Mouse (Mus musculus) c-Kit-positive CD71-negative TER-119-negative erythroid progenitor cells, embryonic 14.5 days (primary cell): Measurements from ENCODE around the gene Wdr4.
"Not testable (repeated sequence)": the region's sequence is repeated elsewhere in the genome, so short reads cannot be mapped to it uniquely, and the experiment has no call there.

Experiments
- DNase-seq: peaks from one replicate; pipeline ENCODE4 v3.0.0-alpha.2; 2013; ENCODE audit warnings: low read depth

Wdr4 gene

DNA sequence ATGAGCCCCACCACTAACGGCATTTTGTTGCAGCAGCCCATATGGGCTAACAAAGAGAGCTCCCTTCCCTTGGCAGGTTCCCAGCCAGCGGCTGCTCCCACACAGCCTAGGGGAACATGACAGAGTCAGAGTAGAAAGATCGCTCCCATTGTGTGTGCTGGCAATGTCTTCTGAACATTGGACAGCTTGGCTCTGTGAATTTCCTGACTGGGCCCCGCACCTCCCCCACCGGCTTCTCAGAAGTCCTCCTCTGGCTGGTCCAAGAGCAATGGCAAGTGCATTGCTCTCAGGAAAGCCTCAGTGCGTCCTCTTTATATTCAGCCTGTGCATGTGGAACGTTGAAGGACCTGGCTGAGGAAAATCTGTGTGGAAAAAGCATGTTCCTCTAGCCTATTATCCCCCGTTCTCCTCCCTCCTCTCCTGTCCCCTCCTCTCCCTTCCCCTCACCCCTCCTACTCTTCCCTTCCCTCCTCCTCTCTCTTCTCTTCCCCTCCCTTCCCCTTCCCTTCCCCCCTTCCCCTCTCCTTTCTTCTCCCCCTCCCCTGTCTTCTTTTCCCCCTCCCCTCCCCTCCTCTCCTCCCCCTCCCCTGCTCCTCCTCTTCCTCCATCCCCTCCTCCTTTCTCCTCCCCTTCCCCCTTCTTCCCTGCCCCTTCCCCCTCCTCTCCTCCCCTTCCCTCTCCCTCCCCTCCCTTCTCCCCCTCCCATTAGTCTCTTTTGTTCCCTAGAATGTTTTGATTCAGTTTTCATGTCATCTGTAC is 16.3 kb upstream of the Wdr4 start:
- no peak for DNase-seq

DNA sequence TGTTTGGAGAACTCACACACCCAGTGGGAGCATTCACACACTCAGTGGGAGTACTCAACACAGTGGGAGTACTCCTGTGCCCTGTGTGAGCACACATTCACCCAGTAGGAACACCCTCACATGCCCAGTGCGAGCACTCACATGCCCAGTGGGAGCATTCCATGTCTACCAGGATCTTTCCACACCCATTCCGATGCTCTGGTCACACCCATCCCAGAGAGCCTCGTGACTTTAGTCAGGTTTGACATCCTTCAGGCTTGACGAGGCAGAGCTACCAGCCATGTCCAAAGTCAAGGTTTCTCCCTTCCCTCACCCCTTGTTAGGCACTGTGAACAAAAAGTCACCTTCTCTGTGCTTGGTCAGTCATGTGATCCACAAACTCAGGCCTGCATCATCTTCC is 15.6 kb upstream of the Wdr4 start:
- DNase-seq: no peak

DNA sequence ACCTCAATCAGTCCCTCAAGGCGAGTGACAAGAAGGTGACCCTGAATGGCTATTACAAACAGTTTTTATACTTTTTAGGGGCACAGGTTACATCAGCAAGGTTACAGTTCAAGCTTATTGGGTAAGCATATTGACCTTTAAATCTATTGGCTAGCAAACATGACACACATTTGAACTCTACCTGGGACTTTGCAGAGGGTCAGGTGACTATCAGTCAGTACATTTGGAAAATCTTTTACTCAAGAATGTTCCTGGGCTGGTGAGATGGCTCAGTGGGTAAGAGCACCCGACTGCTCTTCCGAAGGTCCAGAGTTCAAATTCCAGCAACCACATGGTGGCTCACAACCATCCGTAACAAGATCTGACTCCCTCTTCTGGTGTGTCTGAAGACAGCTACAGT is 12.6 kb upstream of the Wdr4 start:
- not testable (repeated sequence) for DNase-seq

DNA sequence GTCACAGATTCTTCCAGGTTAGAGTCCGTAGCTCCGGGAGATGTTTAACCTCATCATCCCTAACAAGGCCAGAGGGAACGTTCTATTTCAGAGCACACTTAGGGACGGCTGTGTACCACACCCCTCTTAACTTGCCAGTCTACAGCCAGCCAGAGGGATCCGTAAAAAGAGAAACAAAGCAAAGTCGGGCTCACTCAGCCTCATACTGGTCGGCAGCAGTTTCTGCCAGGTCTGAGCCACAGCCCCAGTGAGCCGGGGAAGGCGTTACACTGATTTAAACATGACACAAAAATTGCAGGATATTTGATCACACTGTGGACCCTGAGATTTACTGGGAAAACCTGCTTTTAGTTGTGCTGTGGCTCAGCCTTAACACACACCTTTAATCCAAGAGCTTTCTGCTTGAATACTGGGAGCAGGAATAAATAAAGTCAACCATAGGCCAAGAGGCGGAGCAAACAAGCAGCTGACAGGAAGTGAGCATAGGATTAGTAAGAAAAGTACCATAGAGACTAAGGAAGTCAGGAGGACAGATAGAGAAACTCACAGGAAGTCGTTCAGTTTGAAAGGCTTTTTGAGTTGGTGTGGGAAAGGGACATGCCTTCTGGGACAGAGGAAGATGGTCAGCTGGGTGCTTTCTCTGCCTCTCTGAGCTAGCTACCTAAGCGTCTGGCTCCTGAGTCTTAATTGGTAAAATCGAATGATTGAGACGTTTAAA is 11.8 kb upstream of the Wdr4 start:
- DNase-seq: no peak

DNA sequence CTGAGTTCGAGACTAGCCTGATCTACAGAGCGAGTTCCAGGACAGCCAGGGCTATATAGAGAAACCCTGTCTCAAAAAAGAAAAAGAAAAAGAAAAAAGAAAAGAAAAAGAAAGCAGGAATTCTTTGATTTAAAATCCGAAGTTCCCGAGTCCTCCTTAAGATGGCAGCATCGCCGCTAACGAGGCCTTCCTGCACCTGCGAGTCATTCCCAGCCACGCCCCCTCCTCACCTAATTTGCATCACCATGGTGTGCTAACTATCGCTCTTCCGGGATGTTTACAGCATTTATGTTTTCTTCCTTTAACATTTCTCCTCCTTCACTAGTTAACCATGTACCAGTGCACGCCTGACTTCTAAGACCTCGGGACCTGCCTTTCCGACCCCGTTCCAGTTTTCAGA is 9.5 kb upstream of the Wdr4 start:
- DNase-seq: no peak

DNA sequence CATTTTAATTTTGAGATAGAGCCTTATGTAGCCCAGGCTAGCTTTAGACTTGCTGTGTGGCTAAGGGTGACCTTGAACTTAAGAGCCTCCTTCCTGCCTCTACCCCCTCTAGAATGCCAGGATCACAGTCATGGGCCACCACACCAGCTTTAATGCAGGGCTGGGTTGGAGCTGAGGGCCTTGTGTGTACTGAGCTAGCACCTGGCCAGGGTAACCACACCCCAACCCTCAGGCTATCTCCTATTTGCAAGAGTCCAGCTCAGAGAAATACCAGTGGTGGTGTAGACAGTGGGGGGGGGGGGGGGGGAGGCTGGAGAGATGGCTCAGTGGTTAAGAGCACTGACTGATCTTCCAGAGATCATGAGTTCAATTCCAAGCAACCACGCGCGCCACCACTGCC is 6.0 kb upstream of the Wdr4 start:
- no peak for DNase-seq

DNA sequence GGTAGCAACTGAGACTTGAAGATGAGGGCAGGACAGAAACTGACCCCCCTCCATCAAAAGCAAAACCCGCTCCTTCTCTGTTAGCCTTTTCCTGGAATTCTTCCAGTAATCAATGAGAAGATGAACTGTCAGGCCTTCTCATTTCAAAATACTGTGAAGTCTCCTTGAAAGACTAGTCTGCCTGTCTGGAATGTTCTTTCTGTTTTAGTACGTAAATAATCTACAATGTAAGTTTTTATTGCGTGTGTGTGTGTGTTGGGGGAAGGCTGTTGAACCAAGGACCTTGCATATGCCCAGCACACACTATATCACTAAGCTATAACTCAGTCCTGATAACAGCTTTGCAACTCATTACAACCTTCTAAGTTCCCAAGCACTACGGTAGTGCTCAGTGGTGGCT is 5.3 kb upstream of the Wdr4 start:
- no peak for DNase-seq

DNA sequence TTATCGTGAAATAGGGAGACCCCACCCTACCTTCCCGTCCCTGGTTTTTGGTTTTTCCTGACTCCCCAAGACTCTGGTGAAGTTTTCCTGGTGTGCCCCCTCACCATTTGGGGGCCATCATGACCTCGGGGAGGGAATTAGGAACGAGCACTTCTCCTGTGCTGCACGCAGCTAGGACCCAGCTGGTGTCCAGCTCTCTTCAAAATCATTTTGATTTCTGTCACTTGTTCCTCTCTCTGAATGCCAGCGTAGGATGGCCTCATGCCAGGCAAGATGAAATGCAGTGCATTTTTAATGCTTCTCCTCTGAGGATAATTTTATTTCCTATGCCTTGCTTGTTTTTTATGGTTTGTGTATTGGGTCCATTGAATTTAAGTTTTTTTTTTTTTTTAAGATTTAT is 2.2 kb upstream of the Wdr4 start:
- no peak for DNase-seq

DNA sequence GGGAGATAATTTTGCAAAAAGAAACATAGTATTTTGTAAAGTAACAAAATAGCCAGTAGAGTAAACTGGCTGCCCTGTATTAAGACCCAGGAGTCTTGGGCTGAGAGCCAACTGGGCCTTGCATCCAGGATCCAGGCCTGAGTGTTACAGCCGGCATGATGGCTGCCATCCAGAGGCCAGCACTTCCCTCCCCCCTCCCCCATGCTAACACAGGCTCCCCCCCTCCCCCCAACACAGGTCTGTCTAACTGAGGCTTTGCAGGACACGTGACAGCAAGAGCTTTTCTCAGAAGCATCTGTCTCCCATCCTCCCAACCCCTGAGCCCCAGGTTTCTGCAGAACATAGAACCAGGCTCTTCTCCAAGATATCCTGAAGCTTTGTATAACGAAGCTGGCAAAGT is 1.1 kb upstream of the Wdr4 start:
- no peak for DNase-seq

DNA sequence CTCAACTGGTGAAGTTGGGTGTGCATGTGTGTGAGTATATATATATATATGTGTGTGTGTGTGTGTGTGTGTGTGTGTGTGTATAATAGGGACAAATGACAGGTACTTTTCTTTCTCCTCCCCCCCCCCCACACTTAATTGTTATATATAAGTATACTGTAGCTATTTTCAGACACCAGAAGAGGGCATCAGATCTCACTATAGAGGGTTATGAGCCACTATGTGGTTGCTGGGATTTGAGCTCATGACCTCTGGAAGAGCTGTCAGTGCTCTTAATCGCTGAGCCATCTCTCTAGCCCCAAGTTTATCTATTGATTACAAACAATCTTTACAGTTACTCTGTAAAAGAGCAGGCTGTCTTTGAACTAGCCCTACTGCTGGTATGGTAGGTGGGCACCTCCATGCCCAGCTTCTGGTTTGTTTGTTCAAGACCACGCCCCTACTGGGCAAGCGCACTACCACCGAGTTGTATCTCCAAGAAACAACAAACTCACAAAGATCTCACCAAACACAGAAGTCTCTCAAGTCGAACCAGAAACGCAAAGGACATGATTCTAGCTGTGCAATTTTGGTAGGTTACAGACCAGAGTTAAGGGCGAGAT is 335 bp downstream of the Wdr4 start:
- no peak for DNase-seq

DNA sequence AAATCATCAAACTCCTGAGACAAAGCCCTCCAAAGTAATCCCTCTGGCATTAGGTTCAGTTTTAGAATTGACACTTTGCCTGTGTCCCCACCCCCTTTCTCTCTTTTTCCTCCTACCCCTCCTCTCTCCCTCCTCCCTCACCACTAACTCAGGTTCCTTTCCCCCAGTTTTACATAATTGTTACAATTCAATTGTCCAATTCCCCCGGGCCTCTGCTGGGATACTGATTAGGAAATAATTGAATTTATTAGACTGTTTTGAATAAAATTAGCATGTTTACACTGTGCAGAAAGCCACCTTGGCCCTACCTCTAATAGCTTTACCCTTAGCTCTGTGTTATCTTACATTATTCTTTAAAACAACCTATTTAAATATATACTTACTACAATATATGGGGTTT is 5.1 kb downstream of the Wdr4 start:
- DNase-seq: no peak

DNA sequence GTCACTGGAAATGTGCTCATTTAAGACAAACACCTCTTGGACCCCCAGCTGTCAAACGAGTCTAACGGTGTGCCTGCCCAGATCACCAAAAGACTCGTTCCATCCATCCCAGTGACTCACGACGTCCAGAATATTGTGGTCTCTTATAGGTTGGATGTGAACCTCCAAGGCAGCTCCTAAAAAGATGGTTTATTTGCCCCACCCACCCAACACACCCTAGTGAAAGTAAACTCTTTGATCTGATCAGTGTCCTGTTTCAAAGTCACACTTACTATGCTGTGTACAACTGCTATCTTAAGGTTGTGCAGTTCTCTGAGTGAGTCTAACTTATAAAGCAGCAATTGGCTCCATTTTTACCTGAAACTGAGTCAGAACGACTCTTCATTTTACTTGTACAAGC is 7.2 kb downstream of the Wdr4 start:
- no peak for DNase-seq

DNA sequence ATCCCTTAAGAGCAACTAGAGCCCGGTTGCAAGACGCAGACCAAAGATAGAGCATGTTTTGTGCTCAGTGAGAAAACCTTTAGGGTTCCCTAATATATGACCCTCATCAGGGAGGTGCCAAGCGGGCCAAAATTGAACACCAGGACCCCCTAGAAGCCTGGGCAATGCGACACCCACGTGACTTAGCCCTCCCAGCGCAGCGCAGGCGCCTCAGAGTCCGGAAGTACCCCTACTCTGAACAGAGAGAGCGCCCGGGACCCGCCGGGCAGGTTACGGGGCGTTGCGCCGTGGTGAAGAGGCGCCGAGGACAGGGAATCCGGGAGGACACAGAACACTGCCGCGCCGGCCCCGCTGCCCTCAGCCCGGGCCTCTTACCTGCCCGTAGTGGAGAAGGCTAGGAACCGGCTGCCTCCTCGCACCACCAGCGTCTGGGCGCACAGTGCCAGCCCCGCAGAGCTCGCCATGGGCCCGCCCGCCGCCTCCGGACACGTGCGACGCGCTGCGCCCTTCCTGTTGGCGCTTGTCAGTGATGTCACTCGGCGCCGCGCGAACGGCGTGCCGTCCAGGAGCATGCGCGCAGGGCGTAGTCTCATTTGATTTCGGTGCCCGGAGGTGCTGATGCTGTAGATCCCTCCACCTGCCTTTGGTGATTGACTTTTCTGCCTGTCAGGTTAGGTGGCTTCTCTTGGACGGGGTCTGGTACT is 7.8 kb downstream of the Wdr4 start:
- peak; percentile 87 for DNase-seq

DNA sequence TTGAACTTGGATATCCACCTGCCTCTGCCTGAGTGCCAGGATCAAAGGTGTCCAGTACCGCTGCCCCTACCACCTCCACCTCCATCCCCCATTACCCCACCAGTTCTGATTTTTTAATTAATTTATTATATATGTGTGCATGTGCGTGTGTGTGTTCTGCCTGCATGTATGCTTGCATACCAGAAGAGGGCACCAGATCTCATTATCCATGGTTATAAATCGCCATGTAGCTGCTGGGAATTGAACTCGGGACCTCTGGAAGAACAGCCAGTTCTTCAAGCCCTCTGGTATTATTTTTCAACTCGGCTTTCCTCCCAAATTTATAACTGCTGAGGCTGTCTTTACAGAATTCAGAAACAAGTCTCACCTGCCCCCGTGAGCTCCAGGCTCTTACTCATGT is 8.8 kb downstream of the Wdr4 start:
- DNase-seq: no peak

DNA sequence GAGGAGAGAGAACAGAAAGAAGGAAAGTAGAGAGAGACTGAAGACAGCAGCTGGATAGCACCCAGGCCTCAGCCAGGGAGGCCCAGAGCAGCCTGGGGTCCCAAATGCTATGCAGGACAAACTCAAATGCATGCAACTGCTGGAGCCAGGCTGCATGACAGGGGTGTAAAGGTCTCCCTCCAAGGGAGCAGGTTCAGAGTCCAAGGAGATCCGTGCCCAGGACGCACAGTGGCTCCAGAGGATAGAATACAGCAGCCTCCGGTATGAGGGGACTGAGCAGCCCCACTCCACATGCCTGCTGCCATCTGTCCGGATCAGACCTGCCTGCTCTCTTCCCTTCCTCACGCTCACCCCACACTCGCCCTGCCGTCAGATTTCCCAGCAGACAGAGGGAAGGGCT is 13.5 kb downstream of the Wdr4 start:
- DNase-seq: no peak

DNA sequence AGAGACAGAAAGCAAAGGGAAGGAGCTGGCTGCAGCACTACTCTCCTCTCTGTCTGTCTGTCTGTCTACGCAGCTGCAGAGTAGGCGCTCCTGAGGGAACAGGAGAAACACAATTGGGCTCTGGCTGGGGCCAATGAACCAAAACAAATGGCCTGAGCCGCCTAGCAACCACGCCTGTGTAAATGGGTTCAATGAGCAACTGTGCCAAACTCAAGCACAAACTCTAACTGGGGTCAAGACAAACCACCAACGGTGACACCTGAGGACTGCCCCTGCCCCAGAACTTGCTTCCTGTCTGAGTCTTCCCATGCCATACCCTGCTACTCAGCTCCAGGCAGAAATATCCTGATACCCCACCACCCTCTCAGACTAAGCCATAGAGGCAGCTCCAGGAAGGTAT is 14.8 kb downstream of the Wdr4 start:
- DNase-seq: no peak

DNA sequence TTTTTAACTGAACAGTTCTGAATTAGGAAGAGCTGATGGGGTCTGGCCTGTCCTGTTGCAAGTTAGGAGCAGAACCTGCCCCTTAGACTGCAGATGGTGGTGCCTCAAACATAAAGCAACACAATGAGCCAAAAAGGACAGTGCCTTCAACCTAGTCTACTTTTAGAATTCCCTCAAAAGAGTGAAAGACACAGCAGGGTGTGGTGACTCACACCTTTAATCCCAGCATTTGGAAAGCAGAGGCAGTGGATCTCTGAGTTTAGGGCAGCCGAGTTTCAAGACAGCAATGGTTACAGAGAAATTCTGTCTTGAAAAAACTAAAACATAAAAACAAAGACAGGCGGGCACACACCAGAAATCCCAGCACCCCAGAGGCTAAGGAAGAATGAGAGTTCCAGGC is 15.8 kb downstream of the Wdr4 start:
- no peak for DNase-seq

DNA sequence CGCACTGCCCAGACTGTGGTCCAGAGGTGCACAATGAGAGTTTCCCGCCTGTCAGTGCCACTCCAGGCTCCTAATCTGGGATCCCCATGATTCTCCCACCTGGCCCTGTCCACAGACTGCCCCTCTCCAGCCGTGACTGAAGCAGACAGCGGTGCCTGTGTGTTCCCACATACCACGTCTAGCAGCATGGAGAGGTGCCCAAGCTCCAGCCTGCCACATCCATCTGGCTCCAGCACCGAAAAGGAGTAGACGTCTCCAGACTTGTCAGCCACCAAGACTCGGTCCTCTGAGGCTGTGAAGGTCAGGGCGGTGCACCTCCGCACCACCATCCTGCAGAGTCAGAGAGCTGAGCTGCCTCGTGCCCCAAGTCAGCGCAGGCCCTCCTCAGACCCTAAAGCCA is 16.4 kb downstream of the Wdr4 start:
- no peak for DNase-seq

DNA sequence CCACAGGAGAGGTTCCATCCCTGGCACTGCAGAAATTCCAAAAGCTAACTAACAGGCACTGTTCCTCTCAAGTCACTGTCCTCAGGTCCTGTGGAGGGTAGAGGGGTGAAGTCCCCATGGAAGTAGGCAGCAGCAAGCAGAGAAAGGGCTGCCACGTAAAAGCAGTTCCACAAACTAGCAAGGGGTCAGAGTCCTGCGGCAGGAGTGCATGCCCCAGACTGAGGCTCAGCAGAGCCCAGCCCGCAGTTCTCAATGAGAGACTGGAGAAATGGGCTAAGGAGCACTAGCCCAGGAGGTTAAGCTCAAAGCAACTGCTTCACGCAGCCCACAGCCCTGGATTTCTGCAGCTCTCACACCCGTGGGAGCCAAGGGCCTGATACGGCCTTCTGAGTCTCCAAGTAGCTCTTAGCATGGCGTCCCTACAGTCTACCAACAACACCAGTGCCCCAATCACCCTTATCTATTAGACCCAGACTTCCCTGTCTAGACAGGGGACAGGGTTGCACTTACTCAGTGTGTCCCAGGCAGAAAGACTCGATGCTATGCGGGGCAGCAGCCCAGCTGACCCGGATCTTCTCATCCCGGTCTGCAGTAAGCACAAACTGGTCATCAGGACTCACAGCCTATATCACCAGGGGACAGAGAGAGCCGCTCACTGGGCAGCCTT is 17.4 kb downstream of the Wdr4 start:
- DNase-seq: no peak

DNA sequence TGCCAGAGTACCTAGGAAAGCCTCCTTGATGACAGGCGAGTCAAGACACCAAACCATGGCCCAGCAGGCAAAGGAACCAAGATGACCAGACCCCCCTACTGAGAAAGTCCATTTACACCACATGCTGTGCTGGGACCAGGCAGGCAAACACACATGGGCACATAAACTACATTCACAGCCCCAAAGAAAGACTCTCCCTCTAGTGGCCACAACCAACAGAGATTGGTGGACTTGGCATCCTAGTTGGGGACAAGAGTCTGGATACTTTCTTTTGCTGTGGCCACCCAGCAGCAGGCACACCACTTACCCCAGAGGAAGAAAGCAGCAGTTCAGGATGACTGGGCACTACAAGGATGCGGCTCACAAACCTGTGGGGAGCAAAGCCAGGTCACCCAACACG is 18.9 kb downstream of the Wdr4 start:
- no peak for DNase-seq

DNA sequence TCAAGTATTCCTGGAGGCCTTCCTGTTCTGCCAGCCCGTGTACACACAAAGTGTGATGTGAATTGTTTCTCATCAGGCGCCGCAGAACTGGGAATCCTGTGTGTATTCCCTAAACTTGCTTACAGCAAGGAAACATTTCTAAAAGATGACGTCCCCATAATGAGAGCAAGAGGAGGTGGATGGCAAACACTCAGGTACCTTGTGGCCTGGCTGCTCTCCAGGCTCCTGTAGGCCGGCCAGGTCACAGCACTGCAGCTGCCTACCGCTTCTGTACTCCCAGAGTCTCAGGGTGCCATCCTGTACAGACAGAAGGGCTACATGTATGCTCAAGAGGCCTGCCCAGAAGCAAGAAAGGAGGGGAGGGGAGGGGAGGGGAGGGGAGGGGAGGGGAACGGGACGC is 19.4 kb downstream of the Wdr4 start:
- DNase-seq: no peak

DNA sequence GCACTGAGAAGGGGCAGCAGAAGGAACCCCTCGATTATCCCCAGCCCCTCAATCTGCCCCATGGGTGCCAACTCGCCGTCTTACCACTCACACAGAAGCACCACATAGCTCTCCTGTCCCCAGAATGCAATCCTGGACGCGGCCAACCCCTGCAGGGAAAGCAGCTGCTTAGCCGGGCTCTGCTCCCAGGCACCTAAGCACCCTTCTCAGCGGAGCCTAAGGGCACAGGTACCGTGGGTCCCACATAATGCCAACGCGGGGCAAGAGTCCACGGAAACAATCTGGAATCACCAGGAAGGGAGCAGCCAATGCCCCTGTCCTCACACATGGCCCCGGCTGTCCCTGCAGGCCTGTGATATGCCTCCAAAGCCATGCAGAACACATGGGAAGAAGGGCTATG is 20.1 kb downstream of the Wdr4 start:
- no peak for DNase-seq
